Mouse (Mus musculus): ENCODE results near the gene Ngly1.

Gene Ngly1

DNA sequence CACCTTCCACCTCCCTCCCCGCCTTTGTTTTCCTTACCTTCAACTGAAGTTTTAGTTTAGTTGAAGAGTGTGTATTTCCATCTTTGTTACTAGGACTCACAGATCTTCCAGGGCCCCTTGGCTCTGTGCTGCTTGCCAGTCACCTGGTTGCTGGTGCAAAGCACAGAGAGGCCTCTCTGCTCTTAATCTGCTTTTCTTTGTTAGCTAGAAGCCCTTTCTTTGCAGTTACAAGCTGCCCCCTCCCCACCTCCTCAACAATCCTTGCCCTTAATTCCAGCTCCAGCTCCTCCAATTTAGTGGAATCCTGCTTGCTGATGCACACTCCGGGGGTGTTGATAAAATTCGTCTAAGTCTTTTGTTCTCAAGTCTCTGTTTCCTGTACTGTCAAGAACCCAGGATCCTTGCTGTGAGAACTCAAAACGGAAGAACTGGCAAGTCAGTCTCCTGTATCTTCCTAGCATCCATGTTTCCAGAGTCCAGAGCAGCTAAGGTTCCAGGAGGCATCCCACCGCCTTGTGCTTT lies 79.9 kb downstream of the Ngly1 start:
- DNase-seq (ENCODE audit: low read depth, low spot score) = no peak

DNA sequence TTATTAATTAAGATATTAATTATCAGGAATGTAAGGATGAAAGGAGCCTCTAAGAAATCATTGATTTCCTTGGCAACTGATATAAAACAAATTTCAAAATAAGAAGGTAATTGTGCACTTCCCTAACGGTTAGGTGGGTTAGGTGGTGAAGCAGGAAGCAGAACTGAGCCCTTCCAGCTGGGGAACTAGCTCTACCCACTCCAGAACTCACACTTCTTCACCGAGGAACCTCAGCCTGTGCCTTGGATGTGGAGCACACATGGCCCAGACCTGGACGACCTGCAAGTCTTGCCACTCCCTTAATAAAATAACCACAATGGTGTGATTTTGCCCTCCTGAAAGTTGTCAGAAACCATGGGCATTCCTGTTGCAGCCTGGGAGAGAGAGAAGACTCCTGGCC lies 80.7 kb downstream of the Ngly1 start:
- DNase-seq (ENCODE audit: low read depth, low spot score) = no peak

- no peak for DNase-seq (ENCODE audit: low read depth, low spot score)
These were observed 85.2 kb downstream of the Ngly1 start for GRCm38 (mm10) chr14:16334260-16334659.

- no peak for DNase-seq (ENCODE audit: low read depth, low spot score)
These were observed 86.8 kb downstream of the Ngly1 start for GRCm38 (mm10) chr14:16335835-16336417.

DNA sequence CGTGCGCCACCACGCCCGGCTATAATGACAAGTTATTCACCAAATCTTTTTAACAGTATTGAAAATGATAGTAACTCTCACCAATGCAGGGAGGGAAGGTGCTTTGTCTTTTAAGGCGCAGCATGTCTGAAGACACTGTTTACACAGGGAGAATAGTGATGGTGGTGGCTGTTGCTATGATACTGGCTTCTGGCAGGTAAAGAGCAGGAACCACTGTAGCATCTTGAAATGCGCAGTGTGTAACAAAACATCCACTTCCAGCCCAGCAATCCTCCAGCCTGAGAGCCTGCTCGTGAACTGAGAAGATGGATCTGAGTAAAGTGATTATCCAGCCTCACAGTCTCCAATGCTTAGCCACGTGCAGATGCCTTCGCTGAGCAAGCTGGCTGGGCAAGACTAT lies 98.4 kb downstream of the Ngly1 start:
- no peak for DNase-seq (ENCODE audit: low read depth, low spot score)

GRCm38 (mm10) chr14:16359704-16360103 lies 110.6 kb downstream of the Ngly1 start:
- no peak for DNase-seq (ENCODE audit: low read depth, low spot score)
